Mouse (Mus musculus) cerebellum, adult 9-11 months (tissue): ENCODE data around the gene Mafk.
"Not testable (repeated sequence)": the region's sequence is repeated elsewhere in the genome, so short reads cannot be mapped to it uniquely, and the experiment has no call there.

ENCODE experiments used
- DNase-seq: peaks from one replicate; pipeline ENCODE4 v3.0.0; 2022

Mafk gene

GRCm38 (mm10) chr5:139791227-139792158, at the start of gene Mafk:
Mafk (plus strand) TSS chr5:139791513.
- DNase-seq: peak; percentile 84

GRCm38 (mm10) chr5:139742640-139743039, 48.7 kb upstream of the Mafk start:
- DNase-seq: not testable (repeated sequence)

- DNase-seq: no peak
Observed at GRCm38 (mm10) chr5:139745771-139746170, 45.5 kb upstream of the Mafk start.

- no peak for DNase-seq
Observed at GRCm38 (mm10) chr5:139749413-139750125, 41.7 kb upstream of the Mafk start.

GRCm38 (mm10) chr5:139750535-139750934, 40.8 kb upstream of the Mafk start:
- DNase-seq: no peak

- peak; percentile 72 for DNase-seq
Observed at GRCm38 (mm10) chr5:139754753-139755152, 36.6 kb upstream of the Mafk start.

- no peak for DNase-seq
Observed at GRCm38 (mm10) chr5:139756135-139756534, 35.2 kb upstream of the Mafk start.

GRCm38 (mm10) chr5:139756586-139756985, 34.7 kb upstream of the Mafk start:
- DNase-seq: no peak

- DNase-seq: no peak
Observed at GRCm38 (mm10) chr5:139758096-139758495, 33.2 kb upstream of the Mafk start.

GRCm38 (mm10) chr5:139764296-139764695, 27.0 kb upstream of the Mafk start:
- DNase-seq: no peak

GRCm38 (mm10) chr5:139768216-139768615, 23.1 kb upstream of the Mafk start:
- no peak for DNase-seq

GRCm38 (mm10) chr5:139775216-139775926, 15.9 kb upstream of the Mafk start, which contains the start of gene Ints1:
Ints1 (minus strand) TSS chr5:139775674.
- peak; percentile 95 for DNase-seq

GRCm38 (mm10) chr5:139776966-139777365, 14.3 kb upstream of the Mafk start:
- DNase-seq: no peak

- DNase-seq: no peak
Observed at GRCm38 (mm10) chr5:139781406-139781805, 9.9 kb upstream of the Mafk start.

- DNase-seq: no peak
Observed at GRCm38 (mm10) chr5:139789466-139789865, 1.8 kb upstream of the Mafk start.

- DNase-seq: no peak
Observed at GRCm38 (mm10) chr5:139792159-139792775, 954 bp downstream of the Mafk start.

GRCm38 (mm10) chr5:139792966-139793337, 1.6 kb downstream of the Mafk start:
- DNase-seq: no peak

- DNase-seq: no peak
Observed at GRCm38 (mm10) chr5:139793338-139794089, 2.2 kb downstream of the Mafk start.

- DNase-seq: no peak
Observed at GRCm38 (mm10) chr5:139794137-139794536, 2.8 kb downstream of the Mafk start.

GRCm38 (mm10) chr5:139794938-139795337, 3.6 kb downstream of the Mafk start:
- DNase-seq: no peak

GRCm38 (mm10) chr5:139796001-139796620, 4.8 kb downstream of the Mafk start:
- DNase-seq: no peak

GRCm38 (mm10) chr5:139796900-139797299, 5.6 kb downstream of the Mafk start:
- no peak for DNase-seq
